Mouse (Mus musculus): ENCODE results near the gene Tmtc2. TPM values are rescaled to one million over a fixed set of nuclear protein-coding genes. Genes with fewer than 3 reads are reported as not detected.

Tmtc2 gene
- total RNA-seq, 1 experiment: 0.89 TPM

DNA sequence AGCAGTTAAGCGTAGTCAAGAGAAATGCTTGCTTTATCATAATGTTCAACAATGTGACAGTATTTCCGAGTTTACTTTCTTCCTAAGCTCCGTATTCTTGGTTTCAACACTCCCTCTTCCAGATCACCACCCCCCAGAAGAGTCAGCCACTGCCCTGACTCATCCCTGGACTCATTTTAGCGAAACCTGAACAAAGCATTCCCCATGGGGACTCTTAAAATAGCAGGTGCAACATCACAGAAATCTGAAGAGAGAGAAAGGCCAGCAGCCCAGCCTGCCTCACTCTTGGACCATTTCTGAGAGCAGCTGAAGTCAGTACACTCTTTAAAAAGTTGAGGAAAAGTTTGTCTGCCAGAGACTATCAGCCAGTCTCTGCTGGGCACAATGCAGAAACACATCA lies 2.4 kb downstream of the Tmtc2 start:
- in situ Hi-C loops (cut with MboI; ENCODE audit: low sequenced_read_pairs in 2 of 2, unreplicated experiment in 2 of 2): no loop called here
- Histone ChIP-seq H3K27ac (ENCODE audit: insufficient read depth, low read depth, low read length, poor library complexity, severe bottlenecking) (no peak overlapping the region), H3K4me3 (ENCODE audit: insufficient read depth in 1 of 2, low read depth in 1 of 2, low read length in 2 of 2, poor library complexity in 1 of 2, severe bottlenecking in 1 of 2) (no peak overlapping the region), H3K4me1 (ENCODE audit: control insufficient read depth in 2 of 2, insufficient read depth in 2 of 2, low read length in 2 of 2, poor library complexity in 1 of 2) (no peaks in the 10 kb centered on the region), H3K9ac (ENCODE audit: insufficient read depth, low read depth, low read length, poor library complexity, severe bottlenecking) (no peak overlapping the region), H3K36me3 (ENCODE audit: control insufficient read depth, insufficient read depth, low read length, poor library complexity, severe bottlenecking) (no peaks in the 10 kb centered on the region), H3K9me3 (ENCODE audit: control insufficient read depth, insufficient read depth, low read depth, low read length) (no peaks in the 10 kb centered on the region)
- no peak for TF ChIP-seq ZNF384 (IDR thresholded peaks at IDR 0.05; ENCODE audit: low read depth, low read length)
- DNase-seq (ENCODE audit: low read depth, low spot score): no peak

DNA sequence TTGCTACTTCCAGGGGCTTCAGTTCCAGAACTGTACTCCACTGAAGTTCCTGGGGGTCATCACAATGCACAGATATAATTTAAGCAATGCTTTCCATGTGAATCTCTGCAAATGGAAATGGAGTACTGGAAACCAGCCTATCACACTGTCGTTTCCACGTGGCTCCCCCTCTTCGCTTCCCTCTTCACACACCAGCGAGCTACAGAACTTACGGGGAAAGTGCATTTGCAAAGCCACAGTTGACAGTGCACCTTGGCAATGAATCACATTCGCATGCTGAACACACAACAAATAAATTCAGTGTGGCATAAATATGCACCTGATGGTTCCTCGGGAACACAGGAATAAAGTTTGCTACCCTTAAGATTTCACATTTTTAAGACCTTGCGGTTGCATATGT lies 3.2 kb downstream of the Tmtc2 start:
- H3K27ac ChIP-seq (ENCODE audit: insufficient read depth, low read depth, low read length, poor library complexity, severe bottlenecking): no peak overlapping the region
- no peak overlapping the region for H3K9ac ChIP-seq (ENCODE audit: insufficient read depth, low read depth, low read length, poor library complexity, severe bottlenecking)
- no peaks in the 10 kb centered on the region for H3K4me1 ChIP-seq (ENCODE audit: control insufficient read depth in 2 of 2, insufficient read depth in 2 of 2, low read length in 2 of 2, poor library complexity in 1 of 2)
- no peak for DNase-seq (ENCODE audit: low read depth, low spot score)
- H3K9me3 ChIP-seq (ENCODE audit: control insufficient read depth, insufficient read depth, low read depth, low read length): no peaks in the 10 kb centered on the region
- H3K4me3 ChIP-seq (ENCODE audit: insufficient read depth in 1 of 2, low read depth in 1 of 2, low read length in 2 of 2, poor library complexity in 1 of 2, severe bottlenecking in 1 of 2): no peak overlapping the region
- TF ChIP-seq HCFC1 (IDR thresholded peaks at IDR 0.05; ENCODE audit: borderline replicate concordance, insufficient read depth, low read length) (no peak), ZNF384 (IDR thresholded peaks at IDR 0.05; ENCODE audit: low read depth, low read length) (no peak), CHD2 (IDR thresholded peaks at IDR 0.05; ENCODE audit: low read depth, low read length) (no peak), ZC3H11A (IDR thresholded peaks at IDR 0.05; ENCODE audit: borderline replicate concordance, low read depth, low read length) (no peak), MAFK (IDR thresholded peaks at IDR 0.05; ENCODE audit: insufficient read depth, low read depth, low read length) (no peak)
- H3K36me3 ChIP-seq (ENCODE audit: control insufficient read depth, insufficient read depth, low read length, poor library complexity, severe bottlenecking): no peaks in the 10 kb centered on the region
- in situ Hi-C loops (cut with MboI; ENCODE audit: low sequenced_read_pairs in 2 of 2, unreplicated experiment in 2 of 2): no loop called here

DNA sequence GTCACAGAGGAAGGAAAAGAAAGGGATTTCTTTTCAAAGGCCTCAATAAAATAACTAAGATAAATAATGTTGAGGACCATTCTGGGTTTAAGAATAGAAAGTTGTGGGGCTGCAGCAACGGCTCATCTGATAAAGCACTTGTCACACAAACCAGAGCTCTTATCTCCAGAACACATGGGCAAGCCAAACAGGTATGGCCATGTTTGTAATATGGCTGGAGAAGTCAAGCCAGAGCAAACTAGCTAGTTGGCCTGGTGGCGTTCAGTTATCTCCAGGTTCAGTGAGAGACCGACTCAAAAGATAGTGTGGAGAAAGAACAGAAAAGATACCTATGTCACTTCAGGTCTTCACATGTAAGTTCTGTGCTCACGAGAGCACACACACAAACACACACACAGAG lies 4.7 kb downstream of the Tmtc2 start:
- no peak overlapping the region for H3K9ac ChIP-seq (ENCODE audit: insufficient read depth, low read depth, low read length, poor library complexity, severe bottlenecking)
- H3K36me3 ChIP-seq (ENCODE audit: control insufficient read depth, insufficient read depth, low read length, poor library complexity, severe bottlenecking): no peaks in the 10 kb centered on the region
- no peaks in the 10 kb centered on the region for H3K9me3 ChIP-seq (ENCODE audit: control insufficient read depth, insufficient read depth, low read depth, low read length)
- H3K4me3 ChIP-seq (ENCODE audit: insufficient read depth in 1 of 2, low read depth in 1 of 2, low read length in 2 of 2, poor library complexity in 1 of 2, severe bottlenecking in 1 of 2): no peak overlapping the region
- H3K4me1 ChIP-seq (ENCODE audit: control insufficient read depth in 2 of 2, insufficient read depth in 2 of 2, low read length in 2 of 2, poor library complexity in 1 of 2): no peaks in the 10 kb centered on the region
- H3K27ac ChIP-seq (ENCODE audit: insufficient read depth, low read depth, low read length, poor library complexity, severe bottlenecking): no peak overlapping the region
- TF ChIP-seq HCFC1 (IDR thresholded peaks at IDR 0.05; ENCODE audit: borderline replicate concordance, insufficient read depth, low read length): no peak
- TF ChIP-seq MAFK (IDR thresholded peaks at IDR 0.05; ENCODE audit: insufficient read depth, low read depth, low read length): no peak
- no peak for TF ChIP-seq ZNF384 (IDR thresholded peaks at IDR 0.05; ENCODE audit: low read depth, low read length)
- no peak for TF ChIP-seq CHD2 (IDR thresholded peaks at IDR 0.05; ENCODE audit: low read depth, low read length)
- TF ChIP-seq ZC3H11A (IDR thresholded peaks at IDR 0.05; ENCODE audit: borderline replicate concordance, low read depth, low read length): no peak
- in situ Hi-C loops (cut with MboI; ENCODE audit: low sequenced_read_pairs in 2 of 2, unreplicated experiment in 2 of 2): no loop called here
- DNase-seq (ENCODE audit: low read depth, low spot score): no peak

DNA sequence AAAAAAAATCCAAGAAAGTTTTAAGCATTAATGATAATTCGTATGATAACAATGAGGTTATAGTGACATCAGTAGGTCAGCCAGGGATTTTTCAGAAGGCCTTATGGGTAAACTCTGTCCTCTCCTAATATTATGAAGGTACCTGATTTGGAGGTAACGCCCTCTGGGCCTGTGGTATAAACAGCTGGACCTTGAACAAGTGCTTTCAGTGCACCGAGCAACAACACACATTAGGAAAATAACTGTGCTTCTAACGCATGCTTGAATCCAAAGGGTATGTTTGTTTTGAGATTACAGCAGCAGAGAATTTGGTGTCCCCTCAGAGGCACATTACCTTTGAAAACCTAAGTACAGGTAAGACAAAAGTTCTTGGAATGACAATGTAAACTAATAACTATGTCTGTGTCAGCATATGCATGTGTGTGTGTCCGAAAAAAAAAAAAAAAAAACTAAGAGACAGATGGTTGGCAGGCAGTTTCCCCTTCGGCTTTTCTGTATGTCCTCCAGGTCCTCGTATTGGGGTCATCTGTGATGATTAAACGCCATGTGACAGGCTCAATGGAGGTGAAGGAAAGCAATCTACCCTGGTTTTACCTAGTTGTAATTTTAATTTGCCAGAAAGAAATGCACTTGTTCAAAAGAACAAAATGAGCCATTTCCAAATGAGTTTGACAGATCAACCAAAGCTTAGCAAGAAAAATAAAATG lies 6.3 kb downstream of the Tmtc2 start:
- in situ Hi-C loops (cut with MboI; ENCODE audit: low sequenced_read_pairs in 2 of 2, unreplicated experiment in 2 of 2): no loop called here
- H3K9ac ChIP-seq (ENCODE audit: insufficient read depth, low read depth, low read length, poor library complexity, severe bottlenecking): no peak overlapping the region
- no peak overlapping the region for H3K4me3 ChIP-seq (ENCODE audit: insufficient read depth in 1 of 2, low read depth in 1 of 2, low read length in 2 of 2, poor library complexity in 1 of 2, severe bottlenecking in 1 of 2)
- no peaks in the 10 kb centered on the region for H3K36me3 ChIP-seq (ENCODE audit: control insufficient read depth, insufficient read depth, low read length, poor library complexity, severe bottlenecking)
- TF ChIP-seq ZC3H11A (IDR thresholded peaks at IDR 0.05; ENCODE audit: borderline replicate concordance, low read depth, low read length) (no peak), MAFK (IDR thresholded peaks at IDR 0.05; ENCODE audit: insufficient read depth, low read depth, low read length) (no peak), ZNF384 (IDR thresholded peaks at IDR 0.05; ENCODE audit: low read depth, low read length) (no peak), HCFC1 (IDR thresholded peaks at IDR 0.05; ENCODE audit: borderline replicate concordance, insufficient read depth, low read length) (no peak), CHD2 (IDR thresholded peaks at IDR 0.05; ENCODE audit: low read depth, low read length) (no peak)
- DNase-seq (ENCODE audit: low read depth, low spot score): no peak
- no peaks in the 10 kb centered on the region for H3K4me1 ChIP-seq (ENCODE audit: control insufficient read depth in 2 of 2, insufficient read depth in 2 of 2, low read length in 2 of 2, poor library complexity in 1 of 2)
- no peak overlapping the region for H3K27ac ChIP-seq (ENCODE audit: insufficient read depth, low read depth, low read length, poor library complexity, severe bottlenecking)
- no peaks in the 10 kb centered on the region for H3K9me3 ChIP-seq (ENCODE audit: control insufficient read depth, insufficient read depth, low read depth, low read length)

DNA sequence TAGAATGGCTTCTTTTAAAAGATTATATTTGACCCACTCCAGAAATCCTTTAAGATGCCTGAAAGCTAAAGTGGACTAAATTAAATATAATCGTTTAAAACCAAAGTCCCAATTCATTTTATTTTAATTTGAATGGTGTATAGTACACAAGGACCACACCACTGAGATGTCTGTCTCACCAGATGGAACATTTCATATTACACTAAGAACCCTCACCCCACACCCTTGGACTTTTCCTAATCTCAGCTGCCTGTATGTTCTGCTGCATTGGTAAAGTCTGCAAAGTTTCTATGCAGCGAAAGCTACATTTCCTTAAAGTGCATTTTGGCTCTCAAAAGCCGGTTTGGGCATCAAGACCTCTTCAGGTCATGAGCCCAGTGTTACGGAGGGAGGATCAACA lies 12.7 kb downstream of the Tmtc2 start:
- no peak for DNase-seq (ENCODE audit: low read depth, low spot score)
- in situ Hi-C loops (cut with MboI; ENCODE audit: low sequenced_read_pairs in 2 of 2, unreplicated experiment in 2 of 2): no loop called here
- Histone ChIP-seq H3K4me1 (ENCODE audit: control insufficient read depth in 2 of 2, insufficient read depth in 2 of 2, low read length in 2 of 2, poor library complexity in 1 of 2) (no peaks in the 10 kb centered on the region), H3K9me3 (ENCODE audit: control insufficient read depth, insufficient read depth, low read depth, low read length) (no peaks in the 10 kb centered on the region), H3K9ac (ENCODE audit: insufficient read depth, low read depth, low read length, poor library complexity, severe bottlenecking) (no peak overlapping the region), H3K27ac (ENCODE audit: insufficient read depth, low read depth, low read length, poor library complexity, severe bottlenecking) (no peak overlapping the region), H3K36me3 (ENCODE audit: control insufficient read depth, insufficient read depth, low read length, poor library complexity, severe bottlenecking) (no peaks in the 10 kb centered on the region), H3K4me3 (ENCODE audit: insufficient read depth in 1 of 2, low read depth in 1 of 2, low read length in 2 of 2, poor library complexity in 1 of 2, severe bottlenecking in 1 of 2) (no peak overlapping the region)
- TF ChIP-seq ZNF384 (IDR thresholded peaks at IDR 0.05; ENCODE audit: low read depth, low read length) (no peak), CHD2 (IDR thresholded peaks at IDR 0.05; ENCODE audit: low read depth, low read length) (no peak), HCFC1 (IDR thresholded peaks at IDR 0.05; ENCODE audit: borderline replicate concordance, insufficient read depth, low read length) (no peak), ZC3H11A (IDR thresholded peaks at IDR 0.05; ENCODE audit: borderline replicate concordance, low read depth, low read length) (no peak), MAFK (IDR thresholded peaks at IDR 0.05; ENCODE audit: insufficient read depth, low read depth, low read length) (no peak)

Data from ES-E14 (cell line).